Comparison of ENCODE assay signal across 25 mouse cellular contexts in genomic region chr13:76481601-76482000, GRCm38 (mm10).
"Had no signal": no experiment of that assay in that cellular context is flagged by ENCODE, and none has a peak within 500 bp of the region (broad histone marks: within the 10 kb centered on the region; RNA-seq: fewer than 3 reads in every experiment).

No protein-coding gene starts in this region.

- H3K4me2 ChIP-seq: heart, embryonic 12.5 days; hindbrain, embryonic 12.5 days; hindbrain, embryonic 14.5 days; intestine, embryonic 15.5 days; limb, embryonic 12.5 days; liver, embryonic 11.5 days had no signal

- H3K27me3 ChIP-seq: heart, embryonic 12.5 days; hindbrain, embryonic 12.5 days; intestine, embryonic 15.5 days; limb, embryonic 12.5 days had no signal

- ATAC-seq: hindbrain, embryonic 16.5 days; inflammation-experienced regulatory T-cells, adult 6 months; intestine, embryonic 15.5 days; intestine, postnatal 0 days had no signal

- H3K9me3 ChIP-seq: heart, embryonic 12.5 days; hindbrain, embryonic 10.5 days; hindbrain, embryonic 12.5 days; intestine, embryonic 15.5 days; limb, embryonic 10.5 days; limb, embryonic 12.5 days had no signal

- H3K36me3 ChIP-seq: heart, embryonic 12.5 days; hindbrain, embryonic 10.5 days; hindbrain, embryonic 12.5 days; intestine, embryonic 15.5 days; limb, embryonic 10.5 days; limb, embryonic 12.5 days had no signal

- H3K9ac ChIP-seq: heart, embryonic 12.5 days; hindbrain, embryonic 12.5 days; hindbrain, embryonic 14.5 days; intestine, embryonic 15.5 days; limb, embryonic 12.5 days had no signal

- H3K27ac ChIP-seq: heart, adult 2 months; hindbrain, embryonic 10.5 days; hindbrain, embryonic 12.5 days; hindbrain, embryonic 14.5 days; intestine, embryonic 15.5 days; layer of hippocampus, adult 2 months; left cerebral cortex, adult 2 months; limb, embryonic 10.5 days; limb, embryonic 12.5 days had no signal

- H3K4me1 ChIP-seq: hindbrain, embryonic 10.5 days; hindbrain, embryonic 12.5 days; limb, embryonic 10.5 days had no signal

- H3K4me3 ChIP-seq: heart, adult 2 months; heart, embryonic 12.5 days; hindbrain, embryonic 10.5 days; hindbrain, embryonic 12.5 days; intestine, embryonic 15.5 days; layer of hippocampus, adult 2 months; left cerebral cortex, adult 2 months; limb, embryonic 10.5 days; limb, embryonic 12.5 days had no signal

- DNase-seq: gastrocnemius, postnatal 14 days; gastrocnemius, postnatal 36 days; heart, adult 11 months; heart, adult 2 months; heart, postnatal 10 days; heart, postnatal 4 days; kidney, adult 18-20 months; kidney, adult 8-10 months; kidney, postnatal 10 days; kidney, postnatal 25 days; kidney, postnatal 4 days; liver had no signal
